Mouse (Mus musculus) forebrain, embryonic 16.5 days (tissue): ENCODE measurements around the gene Dbr1. TPM values are rescaled to one million over a fixed set of nuclear protein-coding genes. Genes with fewer than 3 reads are reported as not detected.
A peak's percentile ranks its signal among the peaks of the same experiment; 100 is the strongest.
"Not testable (repeated sequence)": the region's sequence is repeated elsewhere in the genome, so short reads cannot be mapped to it uniquely, and the experiment has no call there.

Source experiments
- ATAC-seq: fragments of 200-750 bp; cut with Nextera tagmentation; 2 replicates; pipeline ENCODE4 v1.8.0; 2017; ENCODE audit warnings: mild to moderate bottlenecking, moderate library complexity
- H3K27ac ChIP-seq: fragments of 300-500 bp; sonication (generic); 2 replicates; pipeline ENCODE4 v1.5.1; 2014; ENCODE audit warnings: low read length, control low read depth
- H3K27me3 ChIP-seq: fragments of 300-500 bp; sonication (generic); replicated peaks from 2 replicates; pipeline ENCODE4 v1.6.1; 2014; ENCODE audit warnings: low read length; ENCODE audit not compliant: control insufficient read depth, insufficient read depth
- H3K36me3 ChIP-seq: fragments of 300-500 bp; sonication (generic); 2 replicates; pipeline ENCODE4 v1.6.1; 2014; ENCODE audit not compliant: control insufficient read depth, insufficient read depth
- H3K4me1 ChIP-seq: fragments of 300-500 bp; sonication (generic); replicated peaks from 2 replicates; pipeline ENCODE4 v1.6.1; 2014; ENCODE audit warnings: low read length; ENCODE audit not compliant: control insufficient read depth, insufficient read depth
- H3K4me2 ChIP-seq: fragments of 300-500 bp; sonication (generic); 2 replicates; pipeline ENCODE4 v1.6.1; 2014; ENCODE audit warnings: mild to moderate bottlenecking, low read length, control low read depth
- H3K4me3 ChIP-seq: fragments of 300-500 bp; sonication (generic); replicated peaks from 2 replicates; pipeline ENCODE4 v1.5.1; 2014; ENCODE audit warnings: mild to moderate bottlenecking, low read length, control low read depth
- H3K9ac ChIP-seq: fragments of 300-500 bp; sonication (generic); replicated peaks from 2 replicates; pipeline ENCODE4 v1.6.1; 2014; ENCODE audit warnings: low read depth, low read length, control low read depth
- H3K9me3 ChIP-seq: fragments of 300-500 bp; sonication (generic); 2 replicates; pipeline ENCODE4 v1.6.1; 2016; ENCODE audit warnings: low read length; ENCODE audit not compliant: control insufficient read depth
- WGBS: fragments of 180-500 bp; shearing (Covaris S2); extraction: QIAGEN DNeasy Blood & Tissue Kit; methylation state at CpG from one replicate; pipeline ENCODE4 v1.1.7; 2014; 5-methylcytosine and 5-hydroxymethylcytosine counted together
- polyA plus RNA-seq: library from polyadenylated mRNA; unstranded; fragments of >200 nt; fragmentation: Nextera tagmentation; extraction: Ambion mirVana; gene quantifications from 2 replicates; pipeline ENCODE4 v1.2.1, GENCODE M21; 2015

Gene Dbr1
- polyA plus RNA-seq, 1 experiment from 2014 or later: 32.1 TPM

- WGBS: 93% methylated on average over 6 of the region's 6 CpGs
- H3K27me3 ChIP-seq, H3K36me3 ChIP-seq, H3K4me3 ChIP-seq, H3K27ac ChIP-seq, ATAC-seq, H3K4me2 ChIP-seq, H3K9ac ChIP-seq, H3K9me3 ChIP-seq, H3K4me1 ChIP-seq: not testable (repeated sequence)
These were observed 23.5 kb downstream of the Dbr1 start for GRCm38 (mm10) chr9:99599127-99599526.

- Histone ChIP-seq H3K4me3 (no peak overlapping the region), H3K4me2 (no peak overlapping the region), H3K27ac (no peak overlapping the region), H3K9me3 (no peaks in the 10 kb centered on the region), H3K9ac (no peak overlapping the region), H3K27me3 (no peaks in the 10 kb centered on the region), H3K4me1 (no peaks in the 10 kb centered on the region), H3K36me3 (no peaks in the 10 kb centered on the region)
- no peak for ATAC-seq
- 73% methylated on average over 2 of the region's 2 CpGs for whole genome bisulfite sequencing
These were observed 28.0 kb downstream of the Dbr1 start for GRCm38 (mm10) chr9:99603566-99603965.

GRCm38 (mm10) chr9:99612202-99612601 lies 36.6 kb downstream of the Dbr1 start, which contains the start of gene A4gnt:
Gene A4gnt, plus strand, starts transcription at chr9:99612502.
- H3K9ac ChIP-seq: no peak within 1 kb of the TSS
- H3K27ac ChIP-seq: no peak within 1 kb of the TSS
- WGBS: 48% methylated on average over 2 of the region's 2 CpGs
- no peak within 1 kb of the TSS for H3K4me2 ChIP-seq
- no peaks in the 10 kb centered on the region for H3K36me3 ChIP-seq
- ATAC-seq: no peak
- H3K4me1 ChIP-seq: no peaks in the 10 kb centered on the region
- H3K4me3 ChIP-seq: no peak within 1 kb of the TSS
- no peaks in the 10 kb centered on the region for H3K9me3 ChIP-seq
- H3K27me3 ChIP-seq: no peaks in the 10 kb centered on the region

GRCm38 (mm10) chr9:99619688-99620087 lies 44.1 kb downstream of the Dbr1 start:
- Histone ChIP-seq H3K36me3 (no peaks in the 10 kb centered on the region), H3K4me3 (no peak overlapping the region), H3K4me2 (no peak overlapping the region), H3K4me1 (no peaks in the 10 kb centered on the region), H3K27ac (no peak overlapping the region), H3K9ac (no peak overlapping the region), H3K9me3 (no peaks in the 10 kb centered on the region), H3K27me3 (no peaks in the 10 kb centered on the region)
- 93% methylated on average over 7 of the region's 8 CpGs for WGBS
- ATAC-seq: no peak

GRCm38 (mm10) chr9:99620196-99620595 lies 44.6 kb downstream of the Dbr1 start:
- no peaks in the 10 kb centered on the region for H3K27me3 ChIP-seq
- no peak for ATAC-seq
- H3K4me3 ChIP-seq: no peak overlapping the region
- H3K4me1 ChIP-seq: no peaks in the 10 kb centered on the region
- no peaks in the 10 kb centered on the region for H3K36me3 ChIP-seq
- WGBS: 92% methylated on average over 11 of the region's 11 CpGs
- no peak overlapping the region for H3K27ac ChIP-seq
- no peaks in the 10 kb centered on the region for H3K9me3 ChIP-seq
- H3K4me2 ChIP-seq: no peak overlapping the region
- no peak overlapping the region for H3K9ac ChIP-seq

- no peaks in the 10 kb centered on the region for H3K9me3 ChIP-seq
- ATAC-seq: no peak
- no peak overlapping the region for H3K27ac ChIP-seq
- H3K36me3 ChIP-seq: no peaks in the 10 kb centered on the region
- no peaks in the 10 kb centered on the region for H3K4me1 ChIP-seq
- no peaks in the 10 kb centered on the region for H3K27me3 ChIP-seq
- no peak overlapping the region for H3K9ac ChIP-seq
- no peak overlapping the region for H3K4me2 ChIP-seq
- H3K4me3 ChIP-seq: no peak overlapping the region
- WGBS: 90% methylated on average over 1 of the region's 1 CpGs
These were observed 46.4 kb downstream of the Dbr1 start for GRCm38 (mm10) chr9:99622034-99622433.

GRCm38 (mm10) chr9:99622966-99623365 lies 47.4 kb downstream of the Dbr1 start:
- H3K4me1 ChIP-seq: no peaks in the 10 kb centered on the region
- no peak overlapping the region for H3K4me2 ChIP-seq
- H3K27ac ChIP-seq: no peak overlapping the region
- ATAC-seq: no peak
- no peak overlapping the region for H3K9ac ChIP-seq
- H3K9me3 ChIP-seq: no peaks in the 10 kb centered on the region
- H3K27me3 ChIP-seq: no peaks in the 10 kb centered on the region
- H3K4me3 ChIP-seq: no peak overlapping the region
- WGBS: 44% methylated on average over 2 of the region's 2 CpGs
- H3K36me3 ChIP-seq: no peaks in the 10 kb centered on the region

GRCm38 (mm10) chr9:99624117-99624516 lies 48.5 kb downstream of the Dbr1 start:
- H3K27me3 ChIP-seq: no peaks in the 10 kb centered on the region
- no peaks in the 10 kb centered on the region for H3K9me3 ChIP-seq
- H3K9ac ChIP-seq: no peak overlapping the region
- H3K4me3 ChIP-seq: no peak overlapping the region
- no peak overlapping the region for H3K4me2 ChIP-seq
- WGBS: 76% methylated on average over 6 of the region's 6 CpGs
- no peaks in the 10 kb centered on the region for H3K36me3 ChIP-seq
- no peak overlapping the region for H3K27ac ChIP-seq
- peaks cover 6% of the 10 kb centered on the region for H3K4me1 ChIP-seq
- ATAC-seq: no peak

GRCm38 (mm10) chr9:99628581-99628980 lies 53.0 kb downstream of the Dbr1 start:
- Histone ChIP-seq H3K27ac (no peak overlapping the region), H3K36me3 (no peaks in the 10 kb centered on the region), H3K4me1 (peaks cover 31% of the 10 kb centered on the region), H3K4me3 (no peak overlapping the region), H3K9ac (no peak overlapping the region; the same call in 1 of the 2 replicates), H3K27me3 (no peaks in the 10 kb centered on the region), H3K9me3 (no peaks in the 10 kb centered on the region), H3K4me2 (peak overlapping the region; percentile 81)
- WGBS: 56% methylated on average over 4 of the region's 4 CpGs
- ATAC-seq: no peak
